Mouse (Mus musculus) ES-Bruce4 (cell line): ENCODE results near the gene Usp7.
"Not testable (repeated sequence)": the region's sequence is repeated elsewhere in the genome, so short reads cannot be mapped to it uniquely, and the experiment has no call there.

Experiments used
- CTCF ChIP-seq: IDR thresholded peaks from one replicate; pipeline ENCODE4 v1.8.1; 2011; ENCODE audit warnings: low read depth, low read length
- EP300 ChIP-seq: IDR thresholded peaks from 2 replicates; pipeline ENCODE4 v1.6.1; 2011; ENCODE audit warnings: low read depth, low read length; ENCODE audit not compliant: insufficient read depth
- POLR2A ChIP-seq: IDR thresholded peaks from one replicate; pipeline ENCODE4 v1.8.1; 2011; ENCODE audit warnings: low read length; ENCODE audit not compliant: insufficient read depth

- TF ChIP-seq CTCF, POLR2A, EP300: not testable (repeated sequence)
Measured at GRCm38 (mm10) chr16:8757586-8757985, 34.5 kb downstream of the Usp7 start.
